9 mouse cellular contexts compared by ENCODE assay signal in genomic region chr13:59220156-59220555, GRCm38 (mm10).
DNase-seq lines count a peak whose midpoint lies in the region; TF ChIP-seq lines count a peak whose summit lies in the region.
"Had no signal": no experiment of that assay in that cellular context is flagged by ENCODE, and none has a peak within 500 bp of the region (broad histone marks: within the 10 kb centered on the region; RNA-seq: fewer than 3 reads in every experiment).

No protein-coding gene starts in this region.

- no peak overlapping the region for H3K27ac ChIP-seq in left cerebral cortex, adult 2 months
- H3K27ac ChIP-seq in embryonic fibroblast, embryonic 13.5 days (ENCODE audit: insufficient read depth, low read length) = no peak overlapping the region
- H3K27ac ChIP-seq in limb, embryonic 10.5 days = peak overlapping the region; percentile 61
- H3K27ac ChIP-seq: embryonic facial prominence, embryonic 12.5 days; limb, embryonic 15.5 days had no signal

- 18% methylated on average over 7 of the region's 7 CpGs for WGBS in limb, embryonic 10.5 days

- peak in 1 of 2 experiments; percentile 30 for DNase-seq in left cerebral cortex, adult 2 months (ENCODE audit: extremely low spot score in 1 of 2, low spot score in 2 of 2)
- no peak for DNase-seq in left cerebral cortex, adult 11 months (ENCODE audit: low spot score)
- DNase-seq in c-Kit-positive CD71-positive TER-119-negative erythroid progenitor cells, embryonic 14.5 days (ENCODE audit: low read depth) = peak; percentile 5
- peak; percentile 65 for DNase-seq in limb, embryonic 10.5 days (ENCODE audit: low spot score)
- DNase-seq in testis, postnatal 10 days (ENCODE audit: low spot score) = peak; percentile 62
- DNase-seq in layer of hippocampus, adult 9-11 months = no peak

- no peaks in the 10 kb centered on the region for H3K9me3 ChIP-seq in limb, embryonic 10.5 days (replicated peaks)
- H3K9me3 ChIP-seq: embryonic facial prominence, embryonic 12.5 days; limb, embryonic 15.5 days had no signal

- H3K27me3 ChIP-seq in limb, embryonic 10.5 days (ENCODE audit: low read depth, poor library complexity, severe bottlenecking) = no peaks in the 10 kb centered on the region
- H3K27me3 ChIP-seq: embryonic facial prominence, embryonic 12.5 days; limb, embryonic 15.5 days had no signal

- peak; percentile 68 for TF ChIP-seq CTCF in left cerebral cortex, adult 2 months (IDR thresholded peaks at IDR 0.05)
- peak; percentile 33; the same call in 1 of the 2 replicates for TF ChIP-seq CTCF in embryonic fibroblast, embryonic 13.5 days (IDR thresholded peaks at IDR 0.05; ENCODE audit: borderline replicate concordance, insufficient read depth, low read length)

- no peaks in the 10 kb centered on the region for H3K4me1 ChIP-seq in embryonic fibroblast, embryonic 13.5 days (ENCODE audit: control insufficient read depth, insufficient read depth, low read length)
- peaks cover 23% of the 10 kb centered on the region for H3K4me1 ChIP-seq in limb, embryonic 10.5 days
- H3K4me1 ChIP-seq: embryonic facial prominence, embryonic 12.5 days; limb, embryonic 15.5 days had no signal

- intact Hi-C loops in left cerebral cortex, adult 2 months (cut with DNase I) = no loop called here

- no peak for TF ChIP-seq POLR2A in embryonic fibroblast, embryonic 13.5 days (IDR thresholded peaks at IDR 0.05; ENCODE audit: low read depth, low read length)

- no peak overlapping the region for H3K4me3 ChIP-seq in left cerebral cortex, adult 2 months
- H3K4me3 ChIP-seq in embryonic fibroblast, embryonic 13.5 days (ENCODE audit: insufficient read depth, low read length) = no peak overlapping the region
- 0 out of 2 replicates have a peak overlapping the region, but pooled peaks have one; percentile 10 for H3K4me3 ChIP-seq in limb, embryonic 10.5 days
- H3K4me3 ChIP-seq: embryonic facial prominence, embryonic 12.5 days; limb, embryonic 15.5 days had no signal

- H3K36me3 ChIP-seq in limb, embryonic 10.5 days = no peaks in the 10 kb centered on the region
- H3K36me3 ChIP-seq: embryonic facial prominence, embryonic 12.5 days; limb, embryonic 15.5 days had no signal

Comparison
In these comparisons a context has a peak if more than half of its experiments do, and no peak if none do; other contexts are left out.
1. DNase-seq: peak in c-Kit-positive CD71-positive TER-119-negative erythroid progenitor cells, embryonic 14.5 days (single experiment), limb, embryonic 10.5 days (single experiment) and testis, postnatal 10 days (single experiment); none in left cerebral cortex, adult 11 months (single experiment) and layer of hippocampus, adult 9-11 months (single experiment).